Mouse (Mus musculus) heart, postnatal 0 days (tissue): ENCODE data around the gene Mgat4a.

Source experiments
- CTCF ChIP-seq: IDR thresholded peaks from 2 replicates; pipeline ENCODE4 v1.5.1; 2016; ENCODE audit warnings: antibody characterized with exemption, control low read depth, low read depth
- EP300 ChIP-seq: IDR thresholded peaks from 2 replicates; pipeline ENCODE4 v1.6.1; 2016; ENCODE audit warnings: antibody characterized with exemption, low read depth

- TF ChIP-seq CTCF (no peak), EP300 (no peak)
Observed at GRCm38 (mm10) chr1:37583795-37584464, 43.1 kb upstream of the Mgat4a start.
